8 mouse cellular contexts compared by ENCODE assay signal in genomic region chr11:95365596-95365995, GRCm38 (mm10). TPM values are rescaled to one million over a fixed set of nuclear protein-coding genes. Genes with fewer than 3 reads are reported as not detected.
DNase-seq lines count a peak whose midpoint lies in the region; ATAC-seq and TF ChIP-seq lines count a peak whose summit lies in the region.

No protein-coding gene starts in this region.

- ATAC-seq in forebrain, postnatal 0 days = peak; percentile 43; the same call in 1 of the 2 replicates
- no peak for ATAC-seq in forebrain, embryonic 11.5 days (replicated peaks; ENCODE audit: low FRiP score)
- ATAC-seq in heart, embryonic 12.5 days (ENCODE audit: insufficient number of reproducible peaks, low FRiP score) = no peak
- ATAC-seq in lung, embryonic 14.5 days (ENCODE audit: insufficient read depth) = peak; percentile 51; the same call in 1 of the 2 replicates
- ATAC-seq in stomach, embryonic 16.5 days (ENCODE audit: insufficient read depth, low FRiP score) = peak; percentile 71

- H3K9ac ChIP-seq in forebrain, postnatal 0 days = no peak overlapping the region
- no peak overlapping the region for H3K9ac ChIP-seq in forebrain, embryonic 11.5 days (ENCODE audit: low read length)
- H3K9ac ChIP-seq in heart, embryonic 12.5 days = no peak overlapping the region
- H3K9ac ChIP-seq in lung, embryonic 14.5 days = no peak overlapping the region
- no peak overlapping the region; the same call in 1 of the 2 replicates for H3K9ac ChIP-seq in stomach, embryonic 16.5 days (ENCODE audit: low read length)

- WGBS in forebrain, postnatal 0 days = 60% methylated on average over 10 of the region's 10 CpGs
- 88% methylated on average over 10 of the region's 10 CpGs for WGBS in forebrain, embryonic 11.5 days
- WGBS in heart, embryonic 12.5 days = 59% methylated on average over 10 of the region's 10 CpGs
- WGBS in lung, embryonic 14.5 days = 41% methylated on average over 10 of the region's 10 CpGs
- 47% methylated on average over 10 of the region's 10 CpGs for WGBS in stomach, embryonic 16.5 days

- no peak overlapping the region for H3K4me3 ChIP-seq in forebrain, postnatal 0 days (ENCODE audit: low read depth, low read length)
- H3K4me3 ChIP-seq in forebrain, embryonic 11.5 days (ENCODE audit: low read depth, low read length) = no peak overlapping the region
- no peak overlapping the region for H3K4me3 ChIP-seq in heart, embryonic 12.5 days
- no peak overlapping the region for H3K4me3 ChIP-seq in lung, embryonic 14.5 days (ENCODE audit: low read depth, low read length)
- no peak overlapping the region for H3K4me3 ChIP-seq in stomach, embryonic 16.5 days (replicated peaks; ENCODE audit: low read length)

- H3K4me2 ChIP-seq in forebrain, postnatal 0 days (ENCODE audit: low read depth) = no peak overlapping the region
- no peak overlapping the region for H3K4me2 ChIP-seq in forebrain, embryonic 11.5 days (ENCODE audit: low read depth, low read length, severe bottlenecking)
- no peak overlapping the region for H3K4me2 ChIP-seq in heart, embryonic 12.5 days
- H3K4me2 ChIP-seq in lung, embryonic 14.5 days = no peak overlapping the region
- no peak overlapping the region for H3K4me2 ChIP-seq in stomach, embryonic 16.5 days (ENCODE audit: low read depth, low read length)

- H3K27me3 ChIP-seq in forebrain, postnatal 0 days (ENCODE audit: insufficient read depth, low read length) = no peaks in the 10 kb centered on the region
- H3K27me3 ChIP-seq in forebrain, embryonic 11.5 days (ENCODE audit: control insufficient read depth, insufficient read depth, low read length) = no peaks in the 10 kb centered on the region
- no peaks in the 10 kb centered on the region for H3K27me3 ChIP-seq in heart, embryonic 12.5 days (replicated peaks)
- no peaks in the 10 kb centered on the region for H3K27me3 ChIP-seq in lung, embryonic 14.5 days (ENCODE audit: insufficient read depth, low read length)
- H3K27me3 ChIP-seq in stomach, embryonic 16.5 days (ENCODE audit: control insufficient read depth, insufficient read depth, low read length) = no peaks in the 10 kb centered on the region

- peak; percentile 48 for DNase-seq in forebrain, postnatal 0 days
- no peak for DNase-seq in forebrain, embryonic 11.5 days (ENCODE audit: low spot score)
- DNase-seq in adrenal gland, postnatal 10 days = peak; percentile 83
- peak; percentile 91 for DNase-seq in kidney, postnatal 10 days
- DNase-seq in lung, embryonic 14.5 days = peak; percentile 84
- DNase-seq in spleen, postnatal 10 days (ENCODE audit: low spot score in 2 of 2) = no peak

- no peak for TF ChIP-seq CTCF in forebrain, postnatal 0 days (IDR thresholded peaks at IDR 0.05; ENCODE audit: low read depth)
- no peak for TF ChIP-seq CTCF in lung, embryonic 14.5 days (IDR thresholded peaks at IDR 0.05; ENCODE audit: low read depth)

- peak overlapping the region; percentile 57 for H3K27ac ChIP-seq in forebrain, postnatal 0 days (ENCODE audit: low read depth, low read length)
- H3K27ac ChIP-seq in forebrain, embryonic 11.5 days (ENCODE audit: low read depth, low read length) = no peak overlapping the region
- peak overlapping the region; percentile 26; the same call in 1 of the 2 replicates for H3K27ac ChIP-seq in heart, embryonic 12.5 days (ENCODE audit: poor library complexity, severe bottlenecking)
- H3K27ac ChIP-seq in lung, embryonic 14.5 days (ENCODE audit: low read depth) = peak overlapping the region; percentile 34
- H3K27ac ChIP-seq in stomach, embryonic 16.5 days (ENCODE audit: low read length) = peak overlapping the region; percentile 44

- H3K4me1 ChIP-seq in forebrain, postnatal 0 days (ENCODE audit: insufficient read depth) = no peaks in the 10 kb centered on the region
- no peaks in the 10 kb centered on the region for H3K4me1 ChIP-seq in forebrain, embryonic 11.5 days (replicated peaks; ENCODE audit: control insufficient read depth, insufficient read depth, low read length)
- peaks cover 31% of the 10 kb centered on the region for H3K4me1 ChIP-seq in heart, embryonic 12.5 days (replicated peaks)
- H3K4me1 ChIP-seq in lung, embryonic 14.5 days (ENCODE audit: insufficient read depth) = no peaks in the 10 kb centered on the region
- peaks cover 59% of the 10 kb centered on the region for H3K4me1 ChIP-seq in stomach, embryonic 16.5 days (ENCODE audit: control insufficient read depth, insufficient read depth, low read length)

- H3K36me3 ChIP-seq in forebrain, postnatal 0 days (ENCODE audit: insufficient read depth) = no peaks in the 10 kb centered on the region
- H3K36me3 ChIP-seq in forebrain, embryonic 11.5 days (ENCODE audit: control insufficient read depth, insufficient read depth, low read length) = no peaks in the 10 kb centered on the region
- 0 out of 2 replicates have a peak, but pooled peaks cover 2% of the 10 kb centered on the region for H3K36me3 ChIP-seq in heart, embryonic 12.5 days
- no peaks in the 10 kb centered on the region; the same call in 1 of the 2 replicates for H3K36me3 ChIP-seq in lung, embryonic 14.5 days (ENCODE audit: insufficient read depth)
- H3K36me3 ChIP-seq in stomach, embryonic 16.5 days (ENCODE audit: control insufficient read depth, insufficient read depth, low read length) = no peaks in the 10 kb centered on the region

- no peaks in the 10 kb centered on the region for H3K9me3 ChIP-seq in forebrain, postnatal 0 days (ENCODE audit: low read length)
- H3K9me3 ChIP-seq in forebrain, embryonic 11.5 days (ENCODE audit: control insufficient read depth, low read length) = no peaks in the 10 kb centered on the region
- no peaks in the 10 kb centered on the region for H3K9me3 ChIP-seq in heart, embryonic 12.5 days (replicated peaks)
- no peaks in the 10 kb centered on the region for H3K9me3 ChIP-seq in lung, embryonic 14.5 days (ENCODE audit: low read depth, low read length)
- H3K9me3 ChIP-seq in stomach, embryonic 16.5 days (replicated peaks; ENCODE audit: control insufficient read depth, low read length) = no peaks in the 10 kb centered on the region

RNA-seq across cellular contexts. Expression of gene Slc35b1, which starts 18.9 kb away (rescaled TPM):
- total RNA-seq in forebrain, postnatal 0 days (2014; rRNA removed) = 103 and 109 TPM in 2 replicates
- 160 and 179 TPM in 2 replicates for polyA plus RNA-seq in forebrain, postnatal 0 days (2015; fragmentation: Nextera tagmentation; extraction: Ambion mirVana)
- 116 and 118 TPM in 2 replicates for polyA plus RNA-seq in forebrain, embryonic 11.5 days (2014; fragmentation: Nextera tagmentation; extraction: Ambion mirVana)
- 10 to 100 TPM; 48.8 to 53.9 TPM for total RNA-seq in adrenal gland, postnatal 10 days (2021)
- 86.0 and 86.5 TPM in 2 replicates for polyA plus RNA-seq in heart, embryonic 12.5 days (2016; fragmentation: Nextera tagmentation; extraction: Ambion mirVana)
- polyA plus RNA-seq in lung, embryonic 14.5 days (2014; fragmentation: Nextera tagmentation; extraction: Ambion mirVana) = 104 and 112 TPM in 2 replicates
- polyA plus RNA-seq in stomach, embryonic 16.5 days (2015; fragmentation: Nextera tagmentation; extraction: Ambion mirVana) = 91.7 and 98.9 TPM in 2 replicates

RNA-seq across cellular contexts. Expression of gene Fam117a, which starts 28.8 kb away (rescaled TPM):
- 5.5 TPM in 2 replicates for total RNA-seq in forebrain, postnatal 0 days (2014; rRNA removed)
- 1.0 and 1.8 TPM in 2 replicates for polyA plus RNA-seq in forebrain, postnatal 0 days (2015; fragmentation: Nextera tagmentation; extraction: Ambion mirVana)
- 8.9 and 10.1 TPM in 2 replicates for polyA plus RNA-seq in forebrain, embryonic 11.5 days (2014; fragmentation: Nextera tagmentation; extraction: Ambion mirVana)
- total RNA-seq in adrenal gland, postnatal 10 days (2021) = 10 to 100 TPM; 21.6 to 25.9 TPM
- polyA plus RNA-seq in heart, embryonic 12.5 days (2016; fragmentation: Nextera tagmentation; extraction: Ambion mirVana) = 12.9 and 13.9 TPM in 2 replicates
- 12.9 and 14.6 TPM in 2 replicates for polyA plus RNA-seq in lung, embryonic 14.5 days (2014; fragmentation: Nextera tagmentation; extraction: Ambion mirVana)
- polyA plus RNA-seq in stomach, embryonic 16.5 days (2015; fragmentation: Nextera tagmentation; extraction: Ambion mirVana) = 11.6 and 13.9 TPM in 2 replicates

RNA-seq across cellular contexts. Expression of gene Spop, which starts 48.3 kb away (rescaled TPM):
- 59.2 and 70.1 TPM in 2 replicates for total RNA-seq in forebrain, postnatal 0 days (2014; rRNA removed)
- polyA plus RNA-seq in forebrain, postnatal 0 days (2015; fragmentation: Nextera tagmentation; extraction: Ambion mirVana) = 88.7 and 213 TPM in 2 replicates
- polyA plus RNA-seq in forebrain, embryonic 11.5 days (2014; fragmentation: Nextera tagmentation; extraction: Ambion mirVana) = 144 and 146 TPM in 2 replicates
- 100 to 1,000 TPM; 104 to 121 TPM for total RNA-seq in adrenal gland, postnatal 10 days (2021)
- polyA plus RNA-seq in heart, embryonic 12.5 days (2016; fragmentation: Nextera tagmentation; extraction: Ambion mirVana) = 115 and 119 TPM in 2 replicates
- polyA plus RNA-seq in lung, embryonic 14.5 days (2014; fragmentation: Nextera tagmentation; extraction: Ambion mirVana) = 112 and 114 TPM in 2 replicates
- 155 and 171 TPM in 2 replicates for polyA plus RNA-seq in stomach, embryonic 16.5 days (2015; fragmentation: Nextera tagmentation; extraction: Ambion mirVana)

RNA-seq across cellular contexts. Expression of gene Kat7, which starts 55.5 kb away (rescaled TPM):
- total RNA-seq in forebrain, postnatal 0 days (2014; rRNA removed) = 69.0 and 78.2 TPM in 2 replicates
- polyA plus RNA-seq in forebrain, postnatal 0 days (2015; fragmentation: Nextera tagmentation; extraction: Ambion mirVana) = 62.5 and 72.8 TPM in 2 replicates
- 85.3 and 94.0 TPM in 2 replicates for polyA plus RNA-seq in forebrain, embryonic 11.5 days (2014; fragmentation: Nextera tagmentation; extraction: Ambion mirVana)
- total RNA-seq in adrenal gland, postnatal 10 days (2021) = 10 to 100 TPM; 52.0 to 63.0 TPM
- 56.0 and 58.3 TPM in 2 replicates for polyA plus RNA-seq in heart, embryonic 12.5 days (2016; fragmentation: Nextera tagmentation; extraction: Ambion mirVana)
- polyA plus RNA-seq in lung, embryonic 14.5 days (2014; fragmentation: Nextera tagmentation; extraction: Ambion mirVana) = 77.0 and 83.7 TPM in 2 replicates
- 59.3 and 66.0 TPM in 2 replicates for polyA plus RNA-seq in stomach, embryonic 16.5 days (2015; fragmentation: Nextera tagmentation; extraction: Ambion mirVana)

Comparison
In these comparisons a context has a peak if more than half of its experiments do, and no peak if none do; other contexts are left out.
1. ATAC-seq: peak in forebrain, postnatal 0 days (single experiment), lung, embryonic 14.5 days (single experiment) and stomach, embryonic 16.5 days (single experiment); none in forebrain, embryonic 11.5 days (single experiment) and heart, embryonic 12.5 days (single experiment).
2. DNase-seq: peak in forebrain, postnatal 0 days (single experiment), adrenal gland, postnatal 10 days (single experiment), kidney, postnatal 10 days (single experiment) and lung, embryonic 14.5 days (single experiment); none in forebrain, embryonic 11.5 days (single experiment) and spleen, postnatal 10 days (0 of 2).